Comparison of ENCODE assay signal across 8 mouse cellular contexts in the genomic region with DNA sequence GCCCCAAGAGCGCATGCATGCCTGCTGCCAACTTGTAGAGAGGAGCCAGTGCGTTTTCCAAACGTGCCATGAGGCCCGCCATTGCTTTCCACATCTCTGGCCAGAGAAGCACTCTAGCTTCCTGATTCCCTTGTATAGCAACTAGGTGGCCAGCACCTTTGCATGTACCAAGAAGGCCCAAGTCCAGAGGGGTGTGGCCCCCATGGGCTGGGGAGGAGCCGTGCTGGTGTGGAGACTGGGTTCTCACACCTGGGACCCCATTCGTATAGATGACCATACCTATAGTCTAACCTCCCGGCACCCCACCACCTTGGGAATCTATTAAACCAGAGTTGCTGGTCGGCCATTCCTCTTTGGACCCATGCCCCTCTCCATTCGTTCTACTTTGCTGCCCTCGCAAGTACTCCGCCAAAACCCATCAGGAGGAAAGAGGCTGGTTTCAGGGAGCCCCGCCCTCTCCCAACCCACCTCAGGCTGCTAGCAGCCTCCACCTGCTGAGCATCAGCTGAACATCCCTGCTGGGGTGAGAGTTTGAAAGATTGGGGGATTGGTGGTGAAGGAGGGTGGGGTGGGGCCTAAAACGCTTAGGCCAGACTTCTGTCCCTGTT. TPM values are rescaled to one million over a fixed set of nuclear protein-coding genes. Genes with fewer than 3 reads are reported as not detected.
DNase-seq lines count a peak whose midpoint lies in the region; ATAC-seq lines count a peak whose summit lies in the region.

Slc19a1 (plus strand) TSS at position 474 of the 608 bp plus-strand sequence.

- no peaks in the 10 kb centered on the region for H3K36me3 ChIP-seq in hindbrain, embryonic 15.5 days
- H3K36me3 ChIP-seq in neural tube, embryonic 12.5 days = no peaks in the 10 kb centered on the region

- H3K9ac ChIP-seq in hindbrain, embryonic 15.5 days = peak within 1 kb of the TSS; percentile 67
- H3K9ac ChIP-seq in neural tube, embryonic 12.5 days = peak within 1 kb of the TSS; percentile 67

- intact Hi-C loops in left cerebral cortex, postnatal 10 days (cut with DNase I) = no loop called here

- H3K4me3 ChIP-seq in hindbrain, embryonic 15.5 days = peak within 1 kb of the TSS; percentile 66
- peak within 1 kb of the TSS; percentile 60 for H3K4me3 ChIP-seq in neural tube, embryonic 12.5 days

- H3K27me3 ChIP-seq in hindbrain, embryonic 15.5 days = no peaks in the 10 kb centered on the region
- no peaks in the 10 kb centered on the region for H3K27me3 ChIP-seq in neural tube, embryonic 12.5 days (replicated peaks)

- H3K4me2 ChIP-seq in hindbrain, embryonic 15.5 days = peak within 1 kb of the TSS; percentile 73
- H3K4me2 ChIP-seq in neural tube, embryonic 12.5 days (replicated peaks) = peak within 1 kb of the TSS; percentile 91

- ATAC-seq in hindbrain, embryonic 15.5 days (ENCODE audit: low FRiP score, low read depth) = peak; percentile 0; the same call in 1 of the 2 replicates
- ATAC-seq in neural tube, embryonic 12.5 days (ENCODE audit: low FRiP score, low read depth) = no peak

- peak within 1 kb of the TSS; percentile 83 for H3K27ac ChIP-seq in hindbrain, embryonic 15.5 days (replicated peaks)
- 0 out of 2 replicates have a peak within 1 kb of the TSS, but pooled peaks have one; percentile 46 for H3K27ac ChIP-seq in neural tube, embryonic 12.5 days

- WGBS in hindbrain, embryonic 15.5 days = 36% methylated on average over 13 of the region's 13 CpGs
- 30% methylated on average over 13 of the region's 13 CpGs for WGBS in neural tube, embryonic 12.5 days

- H3K4me1 ChIP-seq in hindbrain, embryonic 15.5 days (replicated peaks) = peaks cover 18% of the 10 kb centered on the region
- peaks cover 28% of the 10 kb centered on the region for H3K4me1 ChIP-seq in neural tube, embryonic 12.5 days

- DNase-seq in adrenal gland, adult 18-20 months (ENCODE audit: low spot score in 2 of 2) = no peak
- no peak for DNase-seq in adrenal gland, adult (ENCODE audit: inconsistent age in 2 of 2, low spot score in 1 of 2)
- DNase-seq in thymus, postnatal 0 days (ENCODE audit: low spot score) = no peak
- DNase-seq in thymus, adult 18-20 months = no peak
- DNase-seq in left cerebral cortex, postnatal 10 days (ENCODE audit: extremely low spot score in 1 of 2, low spot score in 2 of 2) = no peak
- no peak for DNase-seq in natural killer cell, adult 2 months (ENCODE audit: low spot score in 2 of 2)

- H3K9me3 ChIP-seq in hindbrain, embryonic 15.5 days = no peaks in the 10 kb centered on the region
- H3K9me3 ChIP-seq in neural tube, embryonic 12.5 days = no peaks in the 10 kb centered on the region

RNA-seq across cellular contexts. Expression of gene Slc19a1, which starts in this region (rescaled TPM):
- 10 to 100 TPM; 17.6 to 26.6 TPM for total RNA-seq in adrenal gland, adult 18-20 months (2021)
- 23.6 and 24.4 TPM in 2 replicates for polyA plus RNA-seq in thymus, postnatal 0 days (2015; fragmentation: Nextera tagmentation; extraction: Ambion mirVana)
- 41.8 and 42.9 TPM in 2 replicates for polyA plus RNA-seq in hindbrain, embryonic 15.5 days (2015; fragmentation: Nextera tagmentation; extraction: Ambion mirVana)
- total RNA-seq in left cerebral cortex, postnatal 10 days (2021) = 10 to 100 TPM; 27.4 to 27.6 TPM
- polyA plus RNA-seq in neural tube, embryonic 12.5 days (2016; fragmentation: Nextera tagmentation; extraction: Ambion mirVana) = 29.1 and 33.3 TPM in 2 replicates
